Mouse (Mus musculus) spleen, adult 2 months (tissue): ENCODE data around the gene Rarg. TPM values are rescaled to one million over a fixed set of nuclear protein-coding genes. Genes with fewer than 3 reads are reported as not detected.

Experiments
- DNase-seq, 2 experiments: peaks; one replicate each; pipeline versions ENCODE4 v3.0.0 to v3.0.0-alpha.2; 2012 to 2021; ENCODE audit warnings: low spot score in 2 of 2, low read depth in 1 of 2
- H3K27ac ChIP-seq: fragments of 200-500 bp; 2 replicates; pipeline ENCODE4 v1.5.1; 2012; ENCODE audit warnings: low read length, inconsistent platforms; ENCODE audit not compliant: insufficient read depth
- H3K27me3 ChIP-seq: fragments of 200-500 bp; 2 replicates; pipeline ENCODE4 v1.6.1; 2012; ENCODE audit warnings: mild to moderate bottlenecking, moderate library complexity, low read length, inconsistent platforms; ENCODE audit not compliant: control insufficient read depth, insufficient read depth
- H3K36me3 ChIP-seq: fragments of 200-500 bp; 2 replicates; pipeline ENCODE4 v1.6.1; 2012; ENCODE audit warnings: mild to moderate bottlenecking, low read length, inconsistent platforms; ENCODE audit not compliant: control insufficient read depth, insufficient read depth
- H3K4me1 ChIP-seq: fragments of 200-500 bp; 2 replicates; pipeline ENCODE4 v1.6.1; 2011; ENCODE audit warnings: inconsistent platforms; ENCODE audit not compliant: control insufficient read depth, insufficient read depth, insufficient read length
- H3K4me3 ChIP-seq: fragments of 200-500 bp; 2 replicates; pipeline ENCODE4 v1.5.1; 2011; ENCODE audit warnings: mild to moderate bottlenecking, inconsistent platforms; ENCODE audit not compliant: insufficient read depth, insufficient read length; ENCODE audit errors: extremely low read depth
- CTCF ChIP-seq: fragments of 200-500 bp; IDR thresholded peaks from 2 replicates; pipeline ENCODE4 v1.5.1; 2011; ENCODE audit warnings: mild to moderate bottlenecking, inconsistent platforms; ENCODE audit not compliant: insufficient read depth, insufficient read length, insufficient replicate concordance; ENCODE audit errors: extremely low read depth
- POLR2A ChIP-seq: fragments of 200-500 bp; IDR thresholded peaks from 2 replicates; pipeline ENCODE4 v1.6.1; 2011; ENCODE audit warnings: low read depth, low read length, inconsistent platforms
- WGBS: fragments of 180-500 bp; shearing (Covaris S2); methylation state at CpG from one replicate; pipeline ENCODE4 v1.1.7; 2018; 5-methylcytosine and 5-hydroxymethylcytosine counted together
- polyA plus RNA-seq: library from polyadenylated mRNA; depleted of rRNA; stranded (reverse); fragments of >200 nt; gene quantifications from 2 replicates; pipeline ENCODE4 v1.2.3, GENCODE M21; 2012; rRNA removed

The Rarg gene
- polyA plus RNA-seq = 21.1 and 27.5 TPM in 2 replicates

- peak within 1 kb of the TSS; percentile 59 for H3K4me3 ChIP-seq
- TF ChIP-seq CTCF (no peak), POLR2A (no peak)
- WGBS = 4% methylated on average over 43 of the region's 46 CpGs
- peaks cover 11% of the 10 kb centered on the region for H3K27me3 ChIP-seq
- peaks cover 3% of the 10 kb centered on the region; the same call in 1 of the 2 replicates for H3K4me1 ChIP-seq
- no peak for DNase-seq
- H3K27ac ChIP-seq = peak within 1 kb of the TSS; percentile 8; the same call in 1 of the 2 replicates
- no peaks in the 10 kb centered on the region for H3K36me3 ChIP-seq
Measured at GRCm38 (mm10) chr15:102257202-102258075, at the start of gene Rarg. Rarg (minus strand) TSS chr15:102257517.

- WGBS = 88% methylated on average over 6 of the region's 6 CpGs
- TF ChIP-seq CTCF (no peak), POLR2A (no peak)
- Histone ChIP-seq H3K27me3 (no peaks in the 10 kb centered on the region), H3K4me3 (no peak overlapping the region), H3K36me3 (no peaks in the 10 kb centered on the region), H3K27ac (no peak overlapping the region), H3K4me1 (no peaks in the 10 kb centered on the region)
- DNase-seq = no peak
Measured at GRCm38 (mm10) chr15:102302542-102302941, 45.2 kb upstream of the Rarg start.

GRCm38 (mm10) chr15:102296368-102297006, 39.2 kb upstream of the Rarg start:
- TF ChIP-seq CTCF (no peak), POLR2A (no peak)
- H3K27ac ChIP-seq = no peak overlapping the region
- 6% methylated on average over 24 of the region's 24 CpGs for WGBS
- H3K4me3 ChIP-seq = peak overlapping the region; percentile 93
- no peaks in the 10 kb centered on the region for H3K36me3 ChIP-seq
- DNase-seq = no peak
- H3K4me1 ChIP-seq = peaks cover 3% of the 10 kb centered on the region; the same call in 1 of the 2 replicates
- no peaks in the 10 kb centered on the region for H3K27me3 ChIP-seq

- peaks cover 3% of the 10 kb centered on the region; the same call in 1 of the 2 replicates for H3K4me1 ChIP-seq
- 5% methylated on average over 25 of the region's 25 CpGs for WGBS
- H3K27ac ChIP-seq = no peak within 1 kb of the TSS
- TF ChIP-seq CTCF (no peak), POLR2A (peak; percentile 14; the same call in 1 of the 2 replicates)
- H3K27me3 ChIP-seq = no peaks in the 10 kb centered on the region
- H3K4me3 ChIP-seq = peak within 1 kb of the TSS; percentile 93
- DNase-seq = peak; percentile 77 to 93
- no peaks in the 10 kb centered on the region for H3K36me3 ChIP-seq
Measured at GRCm38 (mm10) chr15:102295633-102296367, 38.5 kb upstream of the Rarg start, which contains the start of gene Espl1. Espl1 (plus strand) TSS chr15:102296266.

- Histone ChIP-seq H3K36me3 (no peaks in the 10 kb centered on the region), H3K27ac (no peak overlapping the region), H3K27me3 (no peaks in the 10 kb centered on the region), H3K4me1 (no peaks in the 10 kb centered on the region), H3K4me3 (no peak overlapping the region)
- TF ChIP-seq CTCF = no peak
- no peak for TF ChIP-seq POLR2A
- peak; percentile 40 to 50 for DNase-seq
Measured at GRCm38 (mm10) chr15:102287395-102287794, 30.1 kb upstream of the Rarg start.

- TF ChIP-seq POLR2A = no peak
- TF ChIP-seq CTCF = no peak
- H3K4me1 ChIP-seq = peaks cover 11% of the 10 kb centered on the region
- H3K27me3 ChIP-seq = no peaks in the 10 kb centered on the region
- no peak overlapping the region for H3K4me3 ChIP-seq
- peaks cover 4% of the 10 kb centered on the region; the same call in 1 of the 2 replicates for H3K36me3 ChIP-seq
- no peak for DNase-seq
- WGBS = 57% methylated on average over 3 of the region's 3 CpGs
- no peak overlapping the region for H3K27ac ChIP-seq
Measured at GRCm38 (mm10) chr15:102283648-102284047, 26.3 kb upstream of the Rarg start.
